Mouse (Mus musculus) lung, embryonic 15.5 days (tissue): ENCODE measurements around the gene Zfp213. TPM values are rescaled to one million over a fixed set of nuclear protein-coding genes. Genes with fewer than 3 reads are reported as not detected.
A peak's percentile ranks its signal among the peaks of the same experiment; 100 is the strongest.

Experiments
- ATAC-seq: fragments of 200-750 bp; cut with Nextera tagmentation; 2 replicates; pipeline ENCODE4 v1.8.0; 2017; ENCODE audit warnings: moderate number of reproducible peaks, borderline replicate concordance; ENCODE audit not compliant: low FRiP score, low TSS enrichment; ENCODE audit errors: extremely low read depth
- H3K27ac ChIP-seq: fragments of 300-500 bp; sonication (generic); 2 replicates; pipeline ENCODE4 v1.5.1; 2015; ENCODE audit warnings: moderate library complexity, mild to moderate bottlenecking, inconsistent platforms
- H3K27me3 ChIP-seq: fragments of 300-500 bp; sonication (generic); 2 replicates; pipeline ENCODE4 v1.6.1; 2015; ENCODE audit warnings: inconsistent platforms
- H3K36me3 ChIP-seq: fragments of 300-500 bp; sonication (generic); 2 replicates; pipeline ENCODE4 v1.6.1; 2015; ENCODE audit warnings: inconsistent platforms
- H3K4me1 ChIP-seq: fragments of 300-500 bp; sonication (generic); 2 replicates; pipeline ENCODE4 v1.6.1; 2015; ENCODE audit warnings: inconsistent platforms
- H3K4me2 ChIP-seq: fragments of 300-500 bp; sonication (generic); 2 replicates; pipeline ENCODE4 v1.6.1; 2015; ENCODE audit warnings: inconsistent platforms, mild to moderate bottlenecking, moderate library complexity
- H3K4me3 ChIP-seq: fragments of 300-500 bp; sonication (generic); 2 replicates; pipeline ENCODE4 v1.5.1; 2015; ENCODE audit warnings: mild to moderate bottlenecking, inconsistent platforms
- H3K9ac ChIP-seq: fragments of 300-500 bp; sonication (generic); 2 replicates; pipeline ENCODE4 v1.6.1; 2015; ENCODE audit warnings: inconsistent platforms
- H3K9me3 ChIP-seq: fragments of 300-500 bp; sonication (generic); 2 replicates; pipeline ENCODE4 v1.6.1; 2016; ENCODE audit warnings: inconsistent platforms
- WGBS: fragments of 180-500 bp; shearing (Covaris S2); methylation state at CpG from one replicate; pipeline ENCODE4 v1.1.7; 2015; 5-methylcytosine and 5-hydroxymethylcytosine counted together
- polyA plus RNA-seq: library from polyadenylated mRNA; unstranded; fragments of >200 nt; fragmentation: Nextera tagmentation; extraction: Ambion mirVana; gene quantifications from 2 replicates; pipeline ENCODE4 v1.2.1, GENCODE M21; 2015

Gene Zfp213
- polyA plus RNA-seq, 1 experiment from 2014 or later: 20.9 TPM

DNA sequence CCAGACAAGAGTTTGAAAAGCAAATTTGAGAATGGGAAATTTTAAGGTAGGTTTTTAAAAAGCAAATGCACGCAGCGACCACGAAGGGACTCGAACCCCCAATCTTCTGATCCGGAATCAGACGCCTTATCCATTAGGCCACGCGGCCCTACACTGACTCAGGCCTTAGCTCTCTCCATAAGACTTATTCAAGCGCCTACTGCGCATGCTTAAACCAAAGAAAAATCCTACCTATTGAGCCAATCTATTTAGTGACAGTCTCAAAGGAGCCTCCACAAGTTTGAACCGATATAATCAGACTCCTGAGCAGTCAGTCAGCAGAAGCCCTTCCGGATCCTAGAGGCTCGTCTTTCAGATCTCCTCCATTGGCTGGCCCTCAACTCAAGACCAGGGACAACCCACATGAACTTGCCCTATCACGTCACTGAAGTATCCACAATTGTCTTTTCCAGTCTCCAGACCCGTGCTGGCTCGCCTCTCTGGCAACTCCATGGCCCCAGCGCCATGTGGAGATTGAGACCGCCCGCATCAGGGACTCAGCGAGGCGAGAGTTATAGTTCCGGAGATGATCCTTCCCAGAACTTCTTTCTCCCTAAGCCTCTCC lies 13.7 kb downstream of the Zfp213 start:
- Histone ChIP-seq H3K27me3 (no peaks in the 10 kb centered on the region), H3K27ac (peak overlapping the region; percentile 85), H3K36me3 (no peaks in the 10 kb centered on the region), H3K9ac (peak overlapping the region; percentile 68), H3K4me1 (peaks cover 14% of the 10 kb centered on the region), H3K4me3 (peak overlapping the region; percentile 62), H3K4me2 (peak overlapping the region; percentile 82), H3K9me3 (no peaks in the 10 kb centered on the region)
- under 1% methylated on average over 22 of the region's 22 CpGs for WGBS
- peak; percentile 70 for ATAC-seq

DNA sequence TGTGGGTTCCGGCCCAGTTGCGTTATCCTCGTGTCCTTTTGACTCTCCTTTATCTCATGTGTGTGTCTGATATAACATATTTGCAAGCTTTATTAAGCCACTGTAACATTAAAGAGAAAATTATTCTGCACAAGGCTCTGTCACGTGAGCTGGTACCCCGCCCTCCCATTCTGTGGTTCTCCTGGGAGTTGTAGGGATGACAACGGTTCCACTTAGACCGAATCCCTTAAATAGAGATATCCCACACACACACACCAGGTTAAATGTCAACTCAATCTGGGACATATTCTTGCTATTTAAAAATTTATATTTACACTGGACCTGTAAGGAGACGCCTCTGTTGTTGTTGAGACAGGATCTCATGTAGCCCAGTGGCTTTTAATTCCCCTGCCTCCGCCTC lies 14.6 kb downstream of the Zfp213 start:
- peaks cover 14% of the 10 kb centered on the region for H3K4me1 ChIP-seq
- H3K27ac ChIP-seq: no peak overlapping the region
- peak overlapping the region; percentile 62 for H3K4me3 ChIP-seq
- H3K9me3 ChIP-seq: no peaks in the 10 kb centered on the region
- no peaks in the 10 kb centered on the region for H3K27me3 ChIP-seq
- peak overlapping the region; percentile 82 for H3K4me2 ChIP-seq
- 2% methylated on average over 9 of the region's 9 CpGs for WGBS
- no peaks in the 10 kb centered on the region for H3K36me3 ChIP-seq
- no peak for ATAC-seq
- peak overlapping the region; percentile 34 for H3K9ac ChIP-seq

DNA sequence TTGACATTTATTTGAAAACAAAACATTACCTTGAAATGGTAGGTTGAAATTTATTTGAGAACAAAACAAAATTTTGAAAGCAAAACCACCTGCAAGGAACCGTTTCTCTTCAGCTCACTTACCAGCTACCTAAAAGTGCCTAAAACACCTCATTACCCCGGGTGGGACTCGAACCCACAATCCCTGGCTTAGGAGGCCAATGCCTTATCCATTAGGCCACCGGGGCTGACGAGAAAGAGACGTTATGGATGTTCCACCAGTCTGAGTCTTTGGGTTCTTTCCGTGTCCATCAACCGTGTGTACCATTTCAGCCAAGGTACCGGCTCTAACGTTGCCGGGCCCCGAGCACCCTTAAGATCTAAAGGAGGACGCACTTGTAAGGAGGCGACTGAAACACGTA lies 15.4 kb downstream of the Zfp213 start:
- Histone ChIP-seq H3K9ac (no peak overlapping the region), H3K27me3 (no peaks in the 10 kb centered on the region), H3K9me3 (no peaks in the 10 kb centered on the region), H3K4me1 (peaks cover 15% of the 10 kb centered on the region), H3K4me3 (peak overlapping the region; percentile 62), H3K27ac (no peak overlapping the region), H3K4me2 (peak overlapping the region; percentile 82), H3K36me3 (no peaks in the 10 kb centered on the region)
- 0 out of 2 replicates have a peak, but pooled peaks have one; percentile 9 for ATAC-seq
- under 1% methylated on average over 15 of the region's 15 CpGs for WGBS

DNA sequence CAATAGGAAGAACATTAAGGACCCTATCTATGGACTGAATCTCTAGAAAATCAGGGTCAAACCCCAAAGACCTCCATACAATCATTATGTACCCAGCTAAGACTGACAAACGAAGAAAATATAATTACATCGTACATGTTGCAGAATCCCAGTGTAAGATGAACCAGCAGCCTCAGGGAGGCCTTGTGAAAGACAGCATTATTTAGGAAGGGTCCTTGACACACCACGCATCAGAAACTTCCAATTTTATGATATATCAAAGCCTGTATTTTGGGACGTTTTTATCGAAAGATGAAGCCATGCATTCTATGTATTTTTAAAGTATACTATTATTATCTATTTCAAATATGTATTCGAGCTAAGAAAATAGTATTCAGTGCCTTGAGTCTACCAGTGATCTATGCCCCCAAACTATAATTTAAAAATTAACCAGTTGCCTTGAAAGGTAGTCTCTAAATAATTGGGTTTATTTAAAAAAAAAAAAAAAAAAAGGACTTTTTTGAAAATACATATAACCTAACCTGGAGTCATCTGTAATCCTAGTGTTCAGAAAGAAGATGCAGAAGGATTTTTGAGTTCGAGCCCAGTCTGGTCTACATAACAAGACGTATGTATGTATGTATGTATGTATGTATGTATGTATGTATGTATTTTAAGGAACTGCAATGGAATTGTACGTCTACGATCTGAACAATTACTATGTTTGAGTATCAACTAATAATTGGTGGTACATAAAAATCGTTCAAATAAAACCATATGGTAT lies 16.2 kb downstream of the Zfp213 start:
- WGBS: 52% methylated on average over 11 of the region's 11 CpGs
- Histone ChIP-seq H3K4me2 (peak overlapping the region; percentile 82; the same call in 1 of the 2 replicates), H3K4me3 (no peak overlapping the region; the same call in 1 of the 2 replicates), H3K9me3 (no peaks in the 10 kb centered on the region), H3K9ac (no peak overlapping the region), H3K36me3 (no peaks in the 10 kb centered on the region), H3K27ac (no peak overlapping the region), H3K27me3 (no peaks in the 10 kb centered on the region), H3K4me1 (peaks cover 20% of the 10 kb centered on the region)
- ATAC-seq: no peak

DNA sequence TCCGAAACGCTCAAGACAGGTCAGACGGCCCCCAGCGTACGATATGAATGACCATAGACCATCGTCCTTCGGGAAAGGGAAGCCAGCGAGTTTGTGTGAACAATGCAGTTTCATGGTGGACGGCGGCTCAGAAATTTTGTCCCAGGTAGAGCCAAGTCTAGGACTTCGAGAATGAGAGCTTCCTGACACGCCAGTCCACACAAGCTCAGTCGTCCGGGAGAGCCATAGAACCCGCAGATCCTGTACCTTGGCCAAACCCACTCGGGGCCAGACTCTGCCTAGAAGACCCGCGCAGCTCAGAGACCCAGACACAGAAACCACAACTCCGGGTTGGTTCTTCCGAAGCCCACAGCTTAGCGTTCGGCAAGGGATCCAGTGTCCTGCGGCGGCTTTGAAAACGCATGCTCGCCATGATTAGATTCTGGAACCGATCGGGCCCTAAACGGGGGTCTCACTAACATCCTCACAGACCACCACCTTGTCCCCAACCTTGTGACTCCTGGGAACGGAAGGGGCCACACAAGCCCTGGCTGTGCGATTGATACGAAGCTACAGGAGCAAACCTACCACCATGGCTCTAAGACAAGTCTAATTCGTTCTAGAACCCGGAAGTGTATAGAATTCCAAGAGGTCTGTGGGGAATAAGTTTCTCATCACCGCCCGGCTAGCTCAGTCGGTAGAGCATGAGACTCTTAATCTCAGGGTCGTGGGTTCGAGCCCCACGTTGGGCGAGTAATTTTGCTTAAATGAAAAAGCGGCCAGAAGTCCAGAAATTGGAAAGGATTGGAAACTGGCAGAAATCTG lies 17.1 kb downstream of the Zfp213 start:
- ATAC-seq: peak; percentile 57; the same call in 1 of the 2 replicates
- peak overlapping the region; percentile 61 for H3K9ac ChIP-seq
- under 1% methylated on average over 42 of the region's 42 CpGs for WGBS

DNA sequence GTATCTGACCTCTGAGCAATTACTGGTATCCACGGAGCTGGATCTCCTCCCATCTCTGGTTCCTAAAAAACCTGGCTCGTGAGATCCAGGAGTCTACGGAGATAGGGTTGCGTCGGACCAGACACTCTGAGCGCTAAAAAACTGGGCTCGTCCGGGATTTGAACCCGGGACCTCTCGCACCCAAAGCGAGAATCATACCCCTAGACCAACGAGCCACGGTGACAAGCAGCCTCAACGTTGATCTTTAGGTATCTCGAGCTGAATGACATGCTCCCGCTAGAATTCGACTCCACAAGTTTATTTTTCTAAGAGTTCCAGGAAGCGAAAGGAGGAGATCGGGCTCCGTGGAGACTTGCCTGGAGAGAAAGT lies 17.7 kb downstream of the Zfp213 start:
- Histone ChIP-seq H3K4me1 (peaks cover 31% of the 10 kb centered on the region), H3K27ac (peak overlapping the region; percentile 88), H3K9ac (peak overlapping the region; percentile 61), H3K27me3 (no peaks in the 10 kb centered on the region), H3K36me3 (no peaks in the 10 kb centered on the region), H3K4me2 (peak overlapping the region; percentile 52), H3K4me3 (peak overlapping the region; percentile 85), H3K9me3 (no peaks in the 10 kb centered on the region)
- WGBS: 0% methylated on average over 20 of the region's 20 CpGs
- ATAC-seq: peak; percentile 43; the same call in 1 of the 2 replicates

More for the DNA sequence above, 17.1 kb downstream of the Zfp213 start:
- H3K4me3 ChIP-seq: peak overlapping the region; percentile 85
- H3K27me3 ChIP-seq: no peaks in the 10 kb centered on the region
- no peaks in the 10 kb centered on the region for H3K9me3 ChIP-seq
- H3K27ac ChIP-seq: peak overlapping the region; percentile 88
- no peaks in the 10 kb centered on the region for H3K36me3 ChIP-seq
- peak overlapping the region; percentile 52 for H3K4me2 ChIP-seq
- H3K4me1 ChIP-seq: peaks cover 28% of the 10 kb centered on the region

DNA sequence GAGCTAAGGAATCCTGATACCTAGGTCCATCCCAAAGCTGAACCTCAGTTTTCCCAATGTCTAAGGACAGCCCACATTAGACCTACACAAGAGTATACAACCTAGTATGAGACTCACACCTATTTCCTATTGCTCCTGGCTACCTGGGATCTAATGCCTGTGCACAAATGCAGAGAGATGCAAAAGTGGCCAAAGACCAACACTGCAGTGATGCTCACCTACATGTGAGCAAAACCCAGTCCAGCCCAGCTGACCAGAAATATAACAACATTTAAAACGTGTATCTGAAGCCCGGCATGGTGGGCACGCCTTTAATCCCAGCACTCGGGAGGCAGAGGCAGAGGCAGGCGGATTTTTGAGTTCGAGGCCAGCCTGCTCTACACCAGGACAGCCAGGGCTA lies 18.2 kb downstream of the Zfp213 start:
- Histone ChIP-seq H3K9ac (no peak overlapping the region), H3K9me3 (no peaks in the 10 kb centered on the region), H3K27me3 (no peaks in the 10 kb centered on the region), H3K4me3 (peak overlapping the region; percentile 85), H3K27ac (no peak overlapping the region), H3K36me3 (no peaks in the 10 kb centered on the region), H3K4me2 (peak overlapping the region; percentile 52), H3K4me1 (peaks cover 26% of the 10 kb centered on the region)
- WGBS: 13% methylated on average over 6 of the region's 6 CpGs
- no peak for ATAC-seq

DNA sequence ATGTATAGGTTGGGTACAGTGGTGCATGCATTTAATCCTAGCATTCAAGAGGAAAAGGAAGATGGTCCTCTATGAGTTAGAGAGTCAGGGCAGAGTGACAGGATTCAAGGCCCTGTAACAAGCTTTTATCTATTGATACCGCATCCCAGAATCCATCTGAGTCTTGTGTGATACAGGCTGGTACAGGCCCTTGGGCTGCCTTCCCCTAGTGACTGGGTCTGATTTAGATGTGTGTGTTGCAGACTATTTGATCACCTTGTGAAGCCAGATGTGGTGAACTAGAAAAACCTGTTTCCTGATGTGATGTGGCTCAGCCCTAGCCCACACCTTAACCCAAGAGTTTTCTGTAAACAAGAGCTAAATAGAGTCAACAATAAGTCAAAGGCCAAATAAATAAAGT lies 19.3 kb downstream of the Zfp213 start:
- no peak overlapping the region for H3K4me3 ChIP-seq
- H3K36me3 ChIP-seq: no peaks in the 10 kb centered on the region
- no peak overlapping the region for H3K9ac ChIP-seq
- no peak for ATAC-seq
- peaks cover 26% of the 10 kb centered on the region for H3K4me1 ChIP-seq
- no peak overlapping the region for H3K27ac ChIP-seq
- WGBS: 77% methylated on average over 1 of the region's 1 CpGs
- peaks cover 5% of the 10 kb centered on the region; the same call in 1 of the 2 replicates for H3K27me3 ChIP-seq
- H3K4me2 ChIP-seq: no peak overlapping the region
- H3K9me3 ChIP-seq: no peaks in the 10 kb centered on the region

DNA sequence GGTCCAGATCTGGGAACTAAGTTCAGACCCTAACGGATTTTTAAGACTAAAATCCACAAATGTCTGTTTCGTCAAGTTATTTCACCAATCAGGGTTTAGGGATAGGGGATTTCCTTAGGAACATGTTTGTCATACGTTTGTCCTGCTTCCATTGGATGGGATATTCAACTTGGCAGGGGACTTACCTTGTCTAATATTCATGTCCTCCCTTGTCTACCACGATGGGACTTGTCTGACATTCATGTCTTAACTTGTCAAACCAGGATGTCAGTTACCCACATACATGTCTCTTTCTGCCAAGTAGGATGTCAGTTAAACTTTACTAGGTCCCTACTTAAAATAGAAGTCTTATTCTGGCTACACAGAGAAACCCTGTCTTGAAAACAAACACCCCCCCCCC lies 20.1 kb downstream of the Zfp213 start:
- Histone ChIP-seq H3K36me3 (no peaks in the 10 kb centered on the region), H3K4me3 (no peak overlapping the region), H3K27me3 (peaks cover 11% of the 10 kb centered on the region), H3K4me2 (no peak overlapping the region), H3K9me3 (no peaks in the 10 kb centered on the region), H3K27ac (no peak overlapping the region), H3K4me1 (peaks cover 21% of the 10 kb centered on the region), H3K9ac (no peak overlapping the region)
- 69% methylated on average over 4 of the region's 4 CpGs for WGBS
- no peak for ATAC-seq

DNA sequence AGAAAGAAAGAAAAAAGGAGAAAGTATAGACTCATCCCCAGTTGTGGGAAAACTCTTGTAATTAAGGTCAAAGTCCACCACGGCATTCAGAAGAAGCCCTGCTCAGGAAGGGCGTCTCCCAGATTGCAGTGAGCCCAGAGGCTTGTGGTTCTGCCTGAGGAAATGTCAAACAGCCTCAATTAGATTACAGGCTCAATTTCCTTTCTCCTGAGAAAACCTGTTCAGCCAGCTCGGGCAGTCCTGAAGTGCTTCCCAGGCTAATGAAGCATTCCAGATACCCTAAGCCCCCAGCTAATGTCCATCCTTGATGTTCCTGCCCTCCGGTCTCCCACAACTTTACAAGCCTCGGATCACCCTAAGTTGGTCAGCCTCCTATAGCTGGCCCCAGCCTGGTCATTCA lies 20.7 kb downstream of the Zfp213 start:
- Histone ChIP-seq H3K4me1 (peaks cover 25% of the 10 kb centered on the region), H3K27me3 (peaks cover 17% of the 10 kb centered on the region), H3K9ac (no peak overlapping the region), H3K9me3 (no peaks in the 10 kb centered on the region), H3K36me3 (no peaks in the 10 kb centered on the region), H3K4me3 (no peak overlapping the region), H3K4me2 (peak overlapping the region; percentile 34; the same call in 1 of the 2 replicates), H3K27ac (0 out of 2 replicates have a peak overlapping the region, but pooled peaks have one; percentile 29)
- WGBS: 43% methylated on average over 5 of the region's 5 CpGs
- no peak for ATAC-seq

DNA sequence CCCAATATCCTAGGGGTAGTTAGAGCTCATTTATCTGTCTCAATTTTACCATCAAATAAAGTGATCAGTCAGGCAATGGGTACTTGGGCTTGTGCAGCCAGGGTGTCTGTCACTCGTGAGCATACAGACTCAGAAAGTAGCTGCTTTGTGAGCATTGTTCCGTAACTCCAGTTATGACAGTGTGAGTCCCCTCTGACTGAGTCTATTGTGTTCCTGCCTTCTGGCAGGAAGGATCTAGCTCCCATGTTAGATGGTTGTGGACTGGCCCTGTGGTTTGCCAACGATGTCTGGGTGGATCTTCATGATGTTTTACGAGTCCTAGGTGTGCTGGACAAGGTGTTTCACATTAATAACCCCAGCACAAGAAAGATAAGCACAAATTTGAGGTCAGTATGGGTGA lies 21.2 kb downstream of the Zfp213 start:
- H3K9ac ChIP-seq: no peak overlapping the region
- WGBS: 39% methylated on average over 4 of the region's 4 CpGs
- no peak for ATAC-seq

More for the DNA sequence above, 21.2 kb downstream of the Zfp213 start:
- Histone ChIP-seq H3K4me3 (no peak overlapping the region), H3K9me3 (no peaks in the 10 kb centered on the region), H3K36me3 (no peaks in the 10 kb centered on the region), H3K27ac (0 out of 2 replicates have a peak overlapping the region, but pooled peaks have one; percentile 1), H3K4me1 (peaks cover 29% of the 10 kb centered on the region), H3K27me3 (peaks cover 22% of the 10 kb centered on the region), H3K4me2 (peak overlapping the region; percentile 36; the same call in 1 of the 2 replicates)
